Mouse (Mus musculus) natural killer cell, adult 2 months (primary cell): Measurements from ENCODE around the gene Morc1.
A peak's percentile ranks its signal among the peaks of the same experiment; 100 is the strongest.

Experiments used
- DNase-seq, 2 experiments: peaks; one replicate each; pipeline ENCODE4 v3.0.0; 2022; ENCODE audit warnings: low spot score in 2 of 2

Morc1 gene

GRCm38 (mm10) chr16:48474896-48475802 is 44.1 kb downstream of the Morc1 start:
- no peak for DNase-seq

- DNase-seq, result no peak
Observed at GRCm38 (mm10) chr16:48479266-48479848, 48.3 kb downstream of the Morc1 start.

GRCm38 (mm10) chr16:48516776-48517499 is 85.9 kb downstream of the Morc1 start:
- DNase-seq, result no peak

- DNase-seq, result no peak
Observed at GRCm38 (mm10) chr16:48519569-48519968, 88.5 kb downstream of the Morc1 start.

GRCm38 (mm10) chr16:48537108-48537507 is 106.1 kb downstream of the Morc1 start:
- no peak for DNase-seq

GRCm38 (mm10) chr16:48562290-48563080 is 131.4 kb downstream of the Morc1 start:
- DNase-seq, result no peak

GRCm38 (mm10) chr16:48570354-48570753 is 139.3 kb downstream of the Morc1 start:
- DNase-seq, result peak; percentile 5 to 21

- DNase-seq, result no peak
Observed at GRCm38 (mm10) chr16:48574072-48574471, 143.0 kb downstream of the Morc1 start.

GRCm38 (mm10) chr16:48574499-48574898 is 143.5 kb downstream of the Morc1 start:
- DNase-seq, result no peak

GRCm38 (mm10) chr16:48585369-48585768 is 154.3 kb downstream of the Morc1 start:
- no peak for DNase-seq

GRCm38 (mm10) chr16:48594457-48594856 is 163.4 kb downstream of the Morc1 start:
- DNase-seq, result peak; percentile 1 to 8

GRCm38 (mm10) chr16:48595216-48595615 is 164.2 kb downstream of the Morc1 start:
- no peak for DNase-seq

- DNase-seq, result no peak
Observed at GRCm38 (mm10) chr16:48603735-48604211, 172.7 kb downstream of the Morc1 start.

- DNase-seq, result no peak
Observed at GRCm38 (mm10) chr16:48606476-48607038, 175.5 kb downstream of the Morc1 start.

GRCm38 (mm10) chr16:48608224-48608623 is 177.2 kb downstream of the Morc1 start:
- DNase-seq, result no peak

GRCm38 (mm10) chr16:48610866-48611265 is 179.8 kb downstream of the Morc1 start:
- no peak for DNase-seq

GRCm38 (mm10) chr16:48611436-48611835 is 180.4 kb downstream of the Morc1 start:
- DNase-seq, result no peak

- DNase-seq, result no peak
Observed at GRCm38 (mm10) chr16:48613783-48614182, 182.7 kb downstream of the Morc1 start.

GRCm38 (mm10) chr16:48620510-48620909 is 189.5 kb downstream of the Morc1 start:
- no peak for DNase-seq

- DNase-seq, result no peak
Observed at GRCm38 (mm10) chr16:48621019-48621418, 190.0 kb downstream of the Morc1 start.

- DNase-seq, result peak; percentile 3 to 4
Observed at GRCm38 (mm10) chr16:48623447-48623846, 192.4 kb downstream of the Morc1 start.
